Mouse (Mus musculus) adrenal gland, postnatal 14 days (tissue): ENCODE results near the gene Adgrg3. TPM values are rescaled to one million over a fixed set of nuclear protein-coding genes. Genes with fewer than 3 reads are reported as not detected.

ENCODE experiments used
- DNase-seq: peaks from one replicate; pipeline ENCODE4 v3.0.0; 2021; ENCODE audit warnings: mixed read lengths
- total RNA-seq: library from RNA; stranded (reverse); gene quantifications from 2 replicates; pipeline ENCODE4 v1.2.3, GENCODE M21; 2021

Gene Adgrg3
- total RNA-seq, 1 experiment from 2014 or later, result 4.0 TPM

GRCm38 (mm10) chr8:95025421-95025820, 7.9 kb downstream of the Adgrg3 start:
- DNase-seq, result peak; percentile 43

- peak; percentile 49 for DNase-seq
Measured at GRCm38 (mm10) chr8:95028391-95028790, 10.9 kb downstream of the Adgrg3 start.

GRCm38 (mm10) chr8:95037106-95037925, 19.8 kb downstream of the Adgrg3 start:
- peak; percentile 63 for DNase-seq

- no peak for DNase-seq
Measured at GRCm38 (mm10) chr8:95041883-95042784, 24.6 kb downstream of the Adgrg3 start.

GRCm38 (mm10) chr8:95044811-95045210, 27.3 kb downstream of the Adgrg3 start:
- no peak for DNase-seq

- no peak for DNase-seq
Measured at GRCm38 (mm10) chr8:95046982-95047381, 29.5 kb downstream of the Adgrg3 start.

- no peak for DNase-seq
Measured at GRCm38 (mm10) chr8:95047884-95048680, 30.6 kb downstream of the Adgrg3 start.

GRCm38 (mm10) chr8:95049636-95050035, 32.1 kb downstream of the Adgrg3 start:
- no peak for DNase-seq

GRCm38 (mm10) chr8:95054438-95054837, 36.9 kb downstream of the Adgrg3 start:
- no peak for DNase-seq

- peak; percentile 32 for DNase-seq
Measured at GRCm38 (mm10) chr8:95054927-95055510, 37.5 kb downstream of the Adgrg3 start, which contains the start of gene Drc7. Gene Drc7, plus strand, starts transcription at chr8:95055103.

GRCm38 (mm10) chr8:95056414-95056813, 38.9 kb downstream of the Adgrg3 start:
- no peak for DNase-seq

GRCm38 (mm10) chr8:95058661-95059060, 41.2 kb downstream of the Adgrg3 start:
- no peak for DNase-seq

- no peak for DNase-seq
Measured at GRCm38 (mm10) chr8:95059812-95060533, 42.5 kb downstream of the Adgrg3 start.

- no peak for DNase-seq
Measured at GRCm38 (mm10) chr8:95064531-95064930, 47.0 kb downstream of the Adgrg3 start.

GRCm38 (mm10) chr8:95067582-95067981, 50.1 kb downstream of the Adgrg3 start:
- peak; percentile 84 for DNase-seq

- no peak for DNase-seq
Measured at GRCm38 (mm10) chr8:95075504-95075903, 58.0 kb downstream of the Adgrg3 start.

- DNase-seq, result peak; percentile 50
Measured at GRCm38 (mm10) chr8:95076151-95076550, 58.7 kb downstream of the Adgrg3 start.

GRCm38 (mm10) chr8:95078055-95078454, 60.6 kb downstream of the Adgrg3 start:
- DNase-seq, result no peak

GRCm38 (mm10) chr8:95079305-95079704, 61.8 kb downstream of the Adgrg3 start:
- no peak for DNase-seq

GRCm38 (mm10) chr8:95080381-95081341, 63.2 kb downstream of the Adgrg3 start, which contains the start of gene Katnb1:
Gene Katnb1, plus strand, starts transcription at chr8:95081186.
- DNase-seq, result peak; percentile 97
